Mouse (Mus musculus): Measurements from ENCODE around the gene Fam24b.

Gene Fam24b

GRCm38 (mm10) chr7:131329416-131329815, at the start of gene Fam24b:
TSS of gene Fam24b (minus strand) at chr7:131329516.
- DNase-seq (ENCODE audit: low spot score in 2 of 2) = no peak

- no peak for DNase-seq (ENCODE audit: low spot score in 2 of 2)
Measured at GRCm38 (mm10) chr7:131371880-131372651, 42.8 kb upstream of the Fam24b start.

- DNase-seq (ENCODE audit: low spot score in 2 of 2) = no peak
Measured at GRCm38 (mm10) chr7:131371470-131371860, 42.1 kb upstream of the Fam24b start.

DNA sequence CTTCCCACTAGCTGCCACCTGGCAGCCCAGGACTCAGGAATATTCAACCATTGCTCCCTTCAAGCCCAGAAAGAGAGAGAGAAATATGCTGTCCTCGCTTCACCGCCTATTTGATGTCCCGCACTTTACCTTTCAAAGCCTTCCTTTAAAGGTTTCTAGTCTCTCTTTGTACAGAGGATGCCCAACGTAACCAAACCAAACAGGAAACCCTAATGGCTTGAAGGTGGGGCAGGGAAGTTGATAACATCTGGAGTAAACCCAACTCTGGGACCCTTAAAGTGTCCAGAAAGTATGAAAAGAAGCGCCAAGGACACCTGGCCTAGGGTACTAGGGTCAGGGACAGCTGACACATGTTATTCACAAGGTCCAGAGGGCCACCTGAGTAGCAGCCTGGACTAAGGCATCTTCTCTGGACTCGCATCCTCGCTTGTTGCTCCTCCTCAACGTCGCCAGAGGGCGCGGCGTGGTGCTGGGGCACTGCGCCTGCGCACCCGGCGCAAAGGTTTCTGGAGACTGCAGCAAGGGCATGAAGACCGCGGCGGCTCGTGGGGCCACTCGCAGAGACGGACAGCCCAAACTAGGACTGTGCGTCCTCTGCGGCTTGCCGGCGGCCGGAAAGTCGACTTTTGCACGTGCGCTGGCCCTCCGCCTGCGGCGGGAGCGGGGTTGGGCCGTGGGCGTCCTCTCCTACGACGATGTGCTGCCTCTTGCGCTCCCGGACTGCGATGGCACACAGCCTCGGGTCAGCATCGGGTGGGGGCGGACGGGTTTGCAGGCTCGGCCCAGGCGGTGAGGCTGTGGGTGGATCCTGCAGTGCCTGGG, 41.5 kb upstream of the Fam24b start, which contains the start of gene Pstk:
Gene Pstk, plus strand, starts transcription at position 494 of the 822 bp plus-strand sequence.
- DNase-seq (ENCODE audit: low spot score in 2 of 2) = peak; percentile 82 to 84

DNA sequence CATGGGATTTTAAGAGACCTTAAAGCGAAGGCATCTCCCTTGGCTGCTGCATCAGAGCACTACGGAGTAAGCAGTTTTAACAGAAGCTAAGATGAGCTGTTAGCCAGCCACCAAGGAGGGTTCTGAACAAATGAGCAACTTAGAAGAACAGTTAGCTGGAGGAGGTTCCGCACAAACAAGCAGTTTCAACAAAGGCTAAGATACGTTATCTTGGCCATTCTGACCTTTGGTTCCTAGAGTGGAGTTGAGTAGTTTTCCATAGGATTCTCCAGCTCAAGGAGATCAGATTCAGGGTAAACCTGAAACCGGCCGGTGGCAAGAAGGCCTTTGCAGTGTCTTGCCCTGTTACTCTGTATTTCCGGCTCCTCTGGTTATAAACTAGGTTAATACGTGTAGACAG, 34.8 kb upstream of the Fam24b start:
- no peak for DNase-seq (ENCODE audit: low spot score in 2 of 2)

DNA sequence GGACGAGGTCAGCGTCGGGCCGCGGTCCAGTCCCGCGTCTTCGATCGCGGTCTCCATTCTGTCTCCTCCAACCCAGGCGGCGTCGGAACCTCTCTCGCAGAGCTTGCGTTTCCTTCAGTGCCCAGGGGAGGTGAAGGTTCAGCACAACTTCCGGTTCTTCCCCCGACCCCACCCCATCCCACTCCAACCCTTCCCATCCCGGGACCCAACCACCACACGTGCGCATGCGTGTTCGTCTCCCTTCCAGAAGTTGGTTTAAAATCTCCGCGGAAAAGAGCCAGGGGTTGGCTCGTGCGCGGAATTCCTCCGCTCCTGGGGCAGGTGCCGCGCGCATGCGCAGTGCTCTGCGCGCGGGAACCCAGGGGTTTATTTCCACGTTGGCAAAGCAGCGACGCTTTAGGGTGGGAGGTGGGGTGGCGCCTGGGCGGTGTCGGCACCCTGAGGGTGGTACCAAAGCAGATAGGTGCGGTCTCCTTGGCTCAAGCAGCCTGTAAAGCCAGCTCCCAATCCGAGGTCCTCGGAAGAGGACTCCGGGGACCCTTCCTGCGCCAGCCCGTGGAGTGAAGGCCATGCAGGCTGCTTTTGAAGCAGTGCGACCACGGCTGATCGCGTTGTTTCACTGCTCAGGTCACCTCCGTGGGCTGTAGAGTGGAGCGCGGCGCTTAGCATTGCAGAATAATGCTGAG, 33.4 kb upstream of the Fam24b start, which contains the start of gene 2310057M21Rik:
Gene 2310057M21Rik, minus strand, starts transcription at position 145 of the 686 bp plus-strand sequence.
- peak; percentile 87 to 93 for DNase-seq (ENCODE audit: low spot score in 2 of 2)

DNA sequence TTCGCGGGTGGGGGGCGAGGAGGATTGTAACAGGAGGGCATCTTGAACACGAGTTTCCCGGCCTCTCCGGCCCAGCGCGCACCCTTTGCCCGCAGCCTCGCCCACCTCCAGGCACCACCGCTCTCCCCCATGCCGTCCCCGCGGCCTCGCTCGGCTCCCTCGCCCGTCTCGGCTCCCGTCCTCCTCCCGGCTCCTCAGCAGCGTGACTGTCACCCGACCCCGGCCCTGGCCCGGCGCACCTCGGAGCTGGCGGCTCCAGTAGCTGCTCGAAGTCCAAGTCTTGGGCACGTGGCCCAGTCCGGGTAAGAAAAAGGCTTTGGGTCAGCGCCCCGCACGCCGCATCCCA, 32.9 kb upstream of the Fam24b start:
- no peak for DNase-seq (ENCODE audit: low spot score in 2 of 2)

DNA sequence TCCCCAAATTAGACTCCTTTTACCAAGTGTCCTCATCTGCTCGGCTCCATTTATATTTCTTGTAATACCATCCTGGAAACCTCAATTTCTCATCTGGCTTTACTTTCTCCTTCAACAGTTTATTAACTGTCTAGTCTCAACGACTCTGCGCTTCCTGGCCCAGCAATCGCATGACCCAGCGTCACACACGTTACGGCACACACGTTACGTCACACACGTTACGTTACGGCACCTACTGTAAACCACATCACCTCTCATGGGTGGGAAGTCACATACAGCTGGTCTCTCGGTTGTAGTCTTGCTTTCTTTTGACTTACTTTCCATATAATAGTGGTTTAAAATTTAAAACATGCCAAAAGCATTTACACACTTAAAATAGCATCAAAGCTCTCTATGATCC, 26.8 kb upstream of the Fam24b start:
- no peak for DNase-seq (ENCODE audit: low spot score in 2 of 2)

DNA sequence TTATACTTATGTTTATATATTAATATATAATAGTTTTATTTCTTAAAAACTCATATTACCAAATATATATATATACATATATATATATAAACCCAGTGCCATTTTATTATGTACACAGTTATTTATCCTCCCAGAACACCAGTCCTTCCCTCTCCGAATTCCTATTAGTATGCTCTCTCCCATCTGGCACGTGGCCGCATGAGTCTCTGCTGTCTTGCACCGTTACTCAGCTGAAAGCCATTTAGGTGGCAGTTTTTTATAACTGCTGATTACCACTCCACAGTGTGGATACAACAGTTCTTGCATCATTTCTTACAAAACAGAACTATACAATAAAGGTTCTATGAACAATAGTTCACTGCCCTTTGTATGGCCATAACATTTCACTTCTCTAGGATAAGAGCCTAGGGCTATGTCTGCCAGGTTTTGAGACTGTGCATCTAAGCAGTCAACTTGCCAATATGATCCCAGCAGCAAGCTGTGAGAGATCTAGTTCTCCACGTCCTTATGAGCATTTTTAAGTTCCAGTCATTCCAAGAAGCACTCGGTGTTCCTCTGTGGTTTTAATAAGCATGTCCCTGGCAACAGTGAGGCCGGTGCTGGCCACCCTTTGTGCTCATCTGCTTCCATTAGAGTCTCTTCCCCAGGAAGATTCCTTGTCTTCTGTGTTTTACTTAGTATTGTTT, 16.7 kb upstream of the Fam24b start:
- no peak for DNase-seq (ENCODE audit: low spot score in 2 of 2)

- no peak for DNase-seq (ENCODE audit: low spot score in 2 of 2)
Measured at GRCm38 (mm10) chr7:131337502-131338068, 8.3 kb upstream of the Fam24b start.

GRCm38 (mm10) chr7:131333564-131333963, 4.2 kb upstream of the Fam24b start, which contains the start of gene Fam24a:
TSS of gene Fam24a (plus strand) at chr7:131333864.
- no peak for DNase-seq (ENCODE audit: low spot score in 2 of 2)

DNA sequence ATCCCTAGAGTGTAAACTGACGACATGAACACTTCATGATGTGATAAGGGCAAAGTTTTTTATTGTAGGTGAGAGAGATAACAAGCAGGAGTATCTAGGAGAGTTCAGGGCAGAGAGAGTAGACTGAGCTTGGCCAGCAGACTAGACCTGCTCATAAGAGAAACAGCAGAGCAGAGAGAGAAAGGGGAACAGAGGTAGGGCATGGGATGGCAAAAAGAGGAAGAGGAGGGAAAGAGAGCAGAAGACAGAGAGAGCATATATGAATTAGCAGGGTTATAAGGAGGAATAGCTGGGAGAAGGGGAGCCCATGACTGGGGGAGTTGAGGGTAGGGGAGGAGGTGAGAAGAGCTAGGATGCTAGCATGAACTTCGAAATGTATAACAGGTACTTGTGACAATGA, 2.4 kb upstream of the Fam24b start:
- DNase-seq (ENCODE audit: low spot score in 2 of 2) = no peak

GRCm38 (mm10) chr7:131327054-131327453, 2.3 kb downstream of the Fam24b start:
- DNase-seq (ENCODE audit: low spot score in 2 of 2) = no peak

DNA sequence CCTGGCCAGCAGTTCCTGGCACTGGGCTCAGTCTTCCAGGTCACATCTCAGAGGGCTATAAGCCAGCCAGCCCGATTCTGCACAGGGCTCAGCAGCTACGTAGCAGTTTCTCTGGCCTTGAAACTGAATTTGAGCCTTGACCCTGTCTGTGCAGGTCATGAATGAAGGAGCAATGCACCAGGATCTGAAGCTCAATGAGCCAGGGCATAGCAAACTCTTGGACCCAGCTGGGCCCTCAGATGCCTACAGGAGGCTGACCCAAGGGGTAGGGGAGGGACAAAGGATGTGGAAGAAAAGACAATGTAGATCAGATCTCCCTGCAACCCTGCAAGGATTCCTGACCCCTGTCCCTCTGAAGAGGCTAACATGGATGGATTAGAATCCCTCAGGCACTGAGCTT, 7.1 kb downstream of the Fam24b start, which contains the start of gene Cuzd1:
Gene Cuzd1, minus strand, starts transcription at position 101 of the 400 bp plus-strand sequence.
- DNase-seq (ENCODE audit: low spot score in 2 of 2) = no peak

GRCm38 (mm10) chr7:131318340-131318739, 11.0 kb downstream of the Fam24b start:
- no peak for DNase-seq (ENCODE audit: low spot score in 2 of 2)

GRCm38 (mm10) chr7:131317587-131317986, 11.7 kb downstream of the Fam24b start:
- no peak for DNase-seq (ENCODE audit: low spot score in 2 of 2)

DNA sequence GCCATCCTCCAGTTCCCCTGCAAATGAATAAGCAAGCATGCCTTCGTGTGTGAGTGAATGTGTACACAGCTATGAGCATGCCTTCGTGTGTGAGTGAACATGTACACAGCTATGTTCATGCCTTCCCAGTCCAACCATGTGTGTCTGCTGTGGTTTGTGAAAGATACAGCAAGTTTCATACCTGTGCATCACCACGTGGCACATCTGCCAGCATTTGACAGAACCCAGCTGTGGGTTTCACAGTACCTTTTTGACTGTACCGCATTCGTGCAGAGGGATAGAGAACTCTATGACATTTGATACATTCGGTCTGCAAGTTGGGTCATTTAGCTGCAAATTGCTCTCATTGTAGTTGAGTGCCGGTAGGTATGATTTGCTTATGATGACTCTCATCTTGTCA, 14.8 kb downstream of the Fam24b start:
- no peak for DNase-seq (ENCODE audit: low spot score in 2 of 2)

DNA sequence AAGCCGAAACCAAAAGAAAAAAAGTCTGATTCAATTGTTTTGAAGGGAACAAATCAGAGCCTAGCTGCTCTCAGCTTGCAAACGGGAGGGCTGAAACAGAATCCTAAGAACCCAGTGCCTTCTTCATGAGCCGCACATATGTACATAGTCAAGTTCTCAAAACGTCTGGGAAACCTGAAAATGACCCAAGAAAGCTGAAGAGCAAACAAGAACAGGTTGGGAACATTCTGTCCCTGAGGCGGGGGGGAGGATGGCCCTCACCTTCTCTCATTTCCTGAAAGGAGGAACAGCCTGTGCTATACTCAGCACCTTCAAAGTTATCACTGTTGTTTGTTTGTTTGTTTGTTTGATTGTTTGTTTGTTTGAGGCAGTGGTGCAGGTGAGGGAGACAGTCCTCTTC, 22.6 kb downstream of the Fam24b start:
- no peak for DNase-seq (ENCODE audit: low spot score in 2 of 2)

DNA sequence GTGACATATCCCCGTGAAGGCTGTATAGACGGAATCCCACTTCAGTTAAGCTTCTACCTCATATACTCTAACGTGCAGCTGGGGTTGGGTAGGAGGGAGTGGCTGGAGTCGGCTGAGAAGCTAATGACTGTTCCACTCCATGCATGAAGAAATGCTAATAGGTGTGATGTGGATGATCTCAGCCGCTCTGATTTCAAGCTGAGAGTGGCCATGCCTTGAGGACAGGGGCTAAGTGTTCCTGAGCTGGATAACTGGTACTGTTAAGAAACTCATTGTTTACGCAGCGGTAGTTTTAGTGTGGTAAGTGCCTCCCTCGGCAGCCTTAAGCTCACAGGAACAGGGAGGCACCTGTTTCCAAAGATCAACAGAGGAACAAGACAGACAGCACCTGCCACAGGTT, 26.0 kb downstream of the Fam24b start:
- no peak for DNase-seq (ENCODE audit: low spot score in 2 of 2)

DNA sequence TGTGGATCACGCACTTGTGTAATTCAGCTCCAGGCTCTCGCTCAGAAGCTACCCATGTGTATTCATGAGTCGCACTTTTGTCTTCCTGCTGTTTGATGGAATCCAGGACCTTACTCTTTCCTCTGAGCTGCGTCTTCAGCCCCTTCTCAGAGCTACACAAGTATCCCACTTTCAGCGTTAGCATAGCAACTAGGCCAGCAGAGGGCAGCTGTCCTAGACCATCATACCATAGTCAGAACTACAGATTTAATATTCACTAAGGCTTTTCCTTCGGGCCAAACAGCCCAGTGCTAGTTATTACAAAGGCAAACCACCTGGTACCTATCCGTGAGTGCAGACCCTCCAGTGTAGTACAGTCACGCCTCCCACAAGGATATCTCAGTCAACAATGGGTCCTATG, 32.2 kb downstream of the Fam24b start:
- no peak for DNase-seq (ENCODE audit: low spot score in 2 of 2)

Measured in right cerebral cortex, postnatal 36 days (tissue).